Mouse (Mus musculus) monocyte, adult 5-6 weeks (primary cell): ENCODE data around the gene Clec16a. TPM values are rescaled to one million over a fixed set of nuclear protein-coding genes. Genes with fewer than 3 reads are reported as not detected.

Experiments
- ATAC-seq: fragments of 153-309, 156-312 bp; replicated peaks from 2 replicates; pipeline ENCODE4 v1.8.0; 2017; ENCODE audit warnings: mild to moderate bottlenecking; ENCODE audit not compliant: low TSS enrichment, insufficient number of reproducible peaks, severe bottlenecking, poor library complexity, low FRiP score
- total RNA-seq: library from RNA; stranded (forward); fragments of 200-1000, 200-491, 200-594 nt; gene quantifications from 3 replicates; pipeline ENCODE4 v1.2.3, GENCODE M21; 2017

Clec16a gene
- total RNA-seq, 1 experiment from 2014 or later, result 14.0 TPM

GRCm38 (mm10) chr16:10571820-10572219 lies 26.7 kb downstream of the Clec16a start:
- ATAC-seq, result no peak

DNA sequence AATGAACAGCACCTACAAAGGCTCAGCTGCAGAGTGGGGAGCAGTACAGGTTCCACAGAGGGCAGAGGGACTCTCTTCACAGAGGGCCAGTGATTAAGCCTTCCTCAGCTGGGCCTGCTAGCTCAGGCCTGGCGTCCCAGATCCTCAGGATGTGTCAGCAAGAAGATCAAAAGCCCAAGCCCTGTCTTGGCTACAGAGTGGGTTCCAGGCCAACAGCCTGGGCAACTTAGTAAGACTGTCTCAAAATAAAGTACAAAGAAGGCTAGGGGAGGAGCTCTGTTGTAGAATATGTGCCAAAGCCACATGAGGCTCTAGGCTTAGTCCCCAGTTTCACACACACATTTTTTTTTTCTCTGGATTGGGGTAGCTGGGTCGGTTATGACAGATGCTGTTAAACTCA lies 29.8 kb downstream of the Clec16a start:
- ATAC-seq, result no peak

DNA sequence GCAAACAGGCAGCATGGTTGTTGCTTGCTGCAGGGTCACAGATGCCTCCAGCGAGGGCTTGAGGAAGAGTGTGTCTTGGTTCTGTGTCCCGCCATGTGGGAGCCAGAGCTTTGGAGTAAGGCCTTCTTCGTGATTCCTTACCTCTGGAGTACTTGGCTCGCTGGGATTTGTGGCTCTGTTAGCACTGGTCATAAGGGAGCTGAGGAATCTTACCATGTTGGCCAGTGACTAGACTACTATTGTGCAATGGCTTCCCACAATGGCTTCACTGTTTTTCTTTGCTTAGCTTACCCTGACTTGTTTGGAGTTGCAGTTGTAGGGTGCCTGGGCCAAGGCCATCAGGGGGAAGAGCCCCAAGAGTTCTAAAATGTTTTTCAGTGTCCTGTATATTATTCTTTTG lies 30.8 kb downstream of the Clec16a start:
- no peak for ATAC-seq

GRCm38 (mm10) chr16:10577548-10577947 lies 32.4 kb downstream of the Clec16a start:
- no peak for ATAC-seq

GRCm38 (mm10) chr16:10578376-10578775 lies 33.2 kb downstream of the Clec16a start:
- no peak for ATAC-seq

- ATAC-seq, result no peak
Measured at GRCm38 (mm10) chr16:10581234-10581898, 36.2 kb downstream of the Clec16a start.

DNA sequence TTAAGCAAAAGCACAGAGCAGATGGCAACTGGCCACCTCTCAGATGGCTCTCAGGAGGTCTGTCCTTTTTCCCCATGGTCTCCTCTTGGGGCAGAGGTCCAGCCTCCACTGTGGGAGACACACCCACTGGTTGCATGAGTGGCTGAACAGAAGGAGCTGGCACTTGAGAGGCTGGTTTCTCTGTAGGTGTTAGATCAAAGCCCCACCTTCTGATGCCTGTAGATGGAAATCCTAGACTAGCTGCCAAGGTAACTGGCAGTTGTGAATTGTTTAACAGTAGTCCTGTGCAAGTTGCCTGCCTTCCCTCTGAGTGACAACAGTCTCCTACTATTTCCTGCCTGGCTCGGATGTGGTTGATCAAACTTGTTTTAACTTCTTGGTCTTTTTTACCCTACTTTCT lies 40.0 kb downstream of the Clec16a start:
- ATAC-seq, result no peak

GRCm38 (mm10) chr16:10586546-10586945 lies 41.4 kb downstream of the Clec16a start:
- ATAC-seq, result no peak

DNA sequence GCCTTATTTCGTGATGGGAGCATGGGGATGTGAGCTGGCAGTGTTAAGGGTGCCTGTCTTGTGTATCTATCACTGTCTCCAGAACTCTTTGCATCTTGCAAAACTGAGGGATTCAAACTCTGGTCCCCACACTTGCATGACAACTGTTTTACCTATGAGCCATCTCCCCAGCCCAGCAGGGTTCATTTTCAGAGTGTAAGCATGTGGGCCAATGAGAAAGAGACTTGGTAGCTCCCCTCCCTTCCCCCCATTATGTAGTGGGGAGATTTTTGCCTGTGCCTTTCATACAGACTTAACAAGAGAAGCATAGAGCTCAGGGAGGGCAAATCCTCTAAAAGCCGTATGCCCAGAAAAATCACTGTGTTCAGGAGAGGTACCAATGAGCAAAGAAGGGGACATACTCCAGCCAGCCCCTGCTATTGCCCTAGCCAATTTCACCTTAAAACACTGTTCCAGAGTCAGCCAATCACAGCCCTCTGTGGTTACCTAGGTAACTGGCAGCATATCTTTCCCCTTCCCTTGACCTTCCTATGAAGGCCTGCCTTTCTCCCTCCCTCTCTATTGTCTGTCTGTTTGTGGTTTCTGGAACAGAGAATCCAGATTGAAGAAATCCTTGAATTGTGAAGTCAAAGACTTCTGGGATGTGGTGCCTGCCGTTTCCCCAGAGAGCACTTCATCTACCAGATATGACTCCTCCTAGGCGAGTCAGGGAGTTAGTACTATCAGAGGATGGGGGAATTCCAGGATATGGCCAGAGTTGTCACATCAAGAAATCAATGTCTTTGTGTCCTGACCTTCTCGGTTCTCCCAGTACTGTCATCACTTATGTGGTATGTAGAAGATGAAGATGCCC lies 55.0 kb downstream of the Clec16a start:
- no peak for ATAC-seq

GRCm38 (mm10) chr16:10607802-10608201 lies 62.7 kb downstream of the Clec16a start:
- ATAC-seq, result no peak

- ATAC-seq, result no peak
Measured at GRCm38 (mm10) chr16:10609921-10610320, 64.8 kb downstream of the Clec16a start.

DNA sequence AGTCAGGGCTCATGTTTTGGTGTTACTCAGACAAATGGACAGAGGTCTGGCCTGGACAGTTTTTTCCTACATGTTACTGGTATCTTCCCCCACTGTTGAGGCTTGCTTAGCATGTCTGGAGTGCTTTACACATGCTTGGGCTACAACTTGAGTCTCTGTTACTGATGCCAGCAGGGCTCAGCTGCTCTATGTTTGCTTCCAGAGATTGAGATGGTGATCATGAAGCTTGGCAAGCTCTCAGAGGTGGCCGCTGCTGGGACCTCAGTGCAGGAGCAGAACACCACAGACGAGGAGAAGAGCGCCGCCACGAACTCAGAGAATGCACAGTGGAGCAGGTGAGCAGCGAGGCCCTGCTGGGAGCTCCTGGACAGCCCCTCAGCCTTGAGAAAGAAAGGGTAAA lies 65.7 kb downstream of the Clec16a start:
- ATAC-seq, result no peak

GRCm38 (mm10) chr16:10611306-10611705 lies 66.2 kb downstream of the Clec16a start:
- ATAC-seq, result no peak

- ATAC-seq, result no peak
Measured at GRCm38 (mm10) chr16:10613996-10614395, 68.9 kb downstream of the Clec16a start.

DNA sequence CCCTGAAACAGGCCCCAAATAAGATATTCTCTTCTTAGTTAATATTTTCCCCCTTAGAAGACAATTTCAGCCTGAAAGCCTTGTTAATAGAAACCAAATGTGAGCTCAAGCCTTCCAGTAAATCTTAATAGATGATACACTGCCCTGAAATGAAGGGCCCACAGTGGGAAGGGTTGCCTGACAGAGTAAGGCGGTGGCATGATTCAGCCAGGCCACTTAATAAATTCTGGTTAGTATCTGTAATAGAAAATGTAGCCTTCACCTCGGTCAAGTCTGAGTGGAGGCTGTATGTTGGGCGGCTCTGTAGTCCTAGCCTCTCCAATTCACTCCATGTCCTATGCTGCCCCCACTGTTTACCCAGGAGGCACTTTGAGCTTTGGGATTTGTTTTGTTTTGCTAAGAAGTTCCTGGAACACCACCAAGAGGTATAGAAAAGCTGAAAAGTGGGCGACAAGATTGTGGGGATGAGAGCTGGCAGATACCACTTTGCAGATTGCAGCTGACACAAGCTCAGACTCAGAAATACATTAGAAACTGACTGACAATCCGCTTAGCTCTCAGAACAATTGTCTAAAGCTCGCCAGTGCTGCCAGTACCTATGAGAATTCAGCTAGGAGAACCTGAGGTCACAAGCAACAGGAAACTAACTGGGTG lies 75.9 kb downstream of the Clec16a start:
- no peak for ATAC-seq

DNA sequence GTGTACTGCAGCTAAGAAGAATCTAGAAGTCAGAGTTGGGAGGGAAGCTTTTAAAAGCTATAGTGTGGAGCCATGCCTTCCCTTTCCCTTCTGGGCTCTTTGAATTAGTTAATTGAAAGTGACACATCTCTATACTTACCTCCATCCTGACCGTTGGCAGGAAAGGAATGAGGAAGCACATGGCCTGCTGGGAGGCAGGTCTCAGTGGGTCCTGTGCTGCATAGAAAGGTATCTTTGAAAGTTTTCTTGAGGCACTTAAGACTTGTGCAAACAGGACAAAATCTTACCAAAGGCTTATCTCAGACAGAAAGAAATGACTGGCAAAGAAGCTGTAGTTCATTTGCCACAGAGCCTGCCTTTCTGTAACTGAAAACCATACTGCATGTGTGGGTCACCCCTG lies 76.6 kb downstream of the Clec16a start:
- no peak for ATAC-seq

- no peak for ATAC-seq
Measured at GRCm38 (mm10) chr16:10626116-10626515, 81.0 kb downstream of the Clec16a start.

DNA sequence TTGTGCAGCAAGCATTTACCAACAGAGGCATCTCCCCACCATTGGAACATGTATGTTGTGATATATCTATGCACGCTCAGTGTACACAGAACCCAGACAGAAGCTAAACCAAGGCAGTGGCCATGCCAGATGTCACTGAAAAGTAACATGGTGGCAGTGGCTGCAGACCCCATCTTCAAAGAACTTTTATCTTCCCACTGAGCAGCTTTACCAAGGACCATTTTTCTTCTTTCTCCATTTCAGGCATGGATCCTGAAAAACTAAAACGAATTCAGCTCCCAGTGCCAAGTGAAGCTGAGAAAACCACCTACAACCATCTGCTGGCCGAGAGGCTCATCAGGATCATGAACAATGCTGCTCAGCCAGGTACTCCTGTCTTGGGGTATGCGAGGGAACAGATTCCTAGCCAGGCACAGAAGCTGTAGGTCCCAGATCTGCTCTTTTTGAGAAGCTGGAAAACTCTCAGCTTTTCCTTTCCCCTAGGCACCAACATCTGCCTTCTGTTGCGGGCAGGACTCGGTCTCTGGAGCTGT lies 82.1 kb downstream of the Clec16a start:
- ATAC-seq, result no peak

DNA sequence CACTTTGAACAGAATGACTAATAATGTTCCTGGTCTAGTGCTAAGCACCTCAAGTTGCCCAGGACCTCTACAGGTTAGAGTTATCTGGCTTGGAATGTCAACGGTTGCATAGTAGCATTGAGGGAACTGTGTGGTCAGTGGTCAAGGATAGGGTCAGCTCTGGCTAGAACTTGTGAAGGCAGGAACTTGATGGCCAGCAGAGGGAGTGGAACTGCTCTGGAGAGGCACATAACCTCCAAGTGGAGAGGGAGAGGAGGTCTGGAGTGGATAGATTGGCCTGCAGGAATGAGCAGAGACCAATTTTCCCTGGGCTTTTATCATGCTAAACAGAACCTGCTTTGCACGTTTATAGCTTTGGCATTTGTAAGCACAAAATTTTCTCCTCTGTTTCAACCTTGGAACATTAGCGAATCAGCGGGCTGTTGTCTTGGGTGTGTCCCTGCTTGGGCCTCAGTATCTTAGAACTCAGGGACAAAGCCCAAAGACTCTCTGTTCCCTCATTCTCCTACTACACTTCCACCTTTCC lies 83.0 kb downstream of the Clec16a start:
- ATAC-seq, result no peak
